Mouse (Mus musculus): ENCODE results near the gene Atf7.

- TF ChIP-seq CTCF (IDR thresholded peaks at IDR 0.05; ENCODE audit: borderline replicate concordance, control insufficient read depth, extremely low read depth, insufficient read depth, low read length, poor library complexity): no peak
- no peak for TF ChIP-seq POLR2A (IDR thresholded peaks at IDR 0.05; ENCODE audit: control insufficient read depth, extremely low read depth, insufficient read depth, low read length, poor library complexity)
Observed at GRCm38 (mm10) chr15:102581205-102581604, 44.1 kb downstream of the Atf7 start.
